Mouse (Mus musculus): ENCODE results near the gene Ago3. TPM values are rescaled to one million over a fixed set of nuclear protein-coding genes. Genes with fewer than 3 reads are reported as not detected.
A peak's percentile ranks its signal among the peaks of the same experiment; 100 is the strongest.

Gene Ago3
- polyA plus RNA-seq, 1 experiment from 2014 or later = 17.1 TPM

DNA sequence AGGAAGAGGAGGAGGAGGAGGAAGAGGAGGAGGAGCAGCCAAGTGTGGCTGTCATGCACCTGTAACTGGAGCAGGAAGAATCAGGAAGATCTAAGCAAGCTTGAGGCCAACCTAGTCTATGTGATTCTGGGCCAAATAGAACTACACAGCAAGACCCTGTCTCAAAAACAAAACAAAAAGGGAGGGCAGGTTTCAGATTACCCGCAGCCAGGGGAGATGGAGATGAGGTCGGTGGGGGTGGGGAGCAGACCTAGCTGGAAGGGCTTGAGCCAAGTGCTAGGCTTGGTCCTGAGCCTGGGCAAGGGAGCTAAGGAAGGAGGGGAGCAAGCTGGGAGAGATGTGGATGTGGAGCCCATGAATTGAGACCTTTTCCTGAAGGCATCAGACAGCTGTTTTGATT is 122.5 kb downstream of the Ago3 start:
- Histone ChIP-seq H3K27me3 (peaks cover 12% of the 10 kb centered on the region; the same call in 1 of the 2 replicates), H3K4me1 (peaks cover 20% of the 10 kb centered on the region), H3K27ac (no peak overlapping the region), H3K36me3 (peaks cover 4% of the 10 kb centered on the region; the same call in 1 of the 2 replicates), H3K4me2 (no peak overlapping the region), H3K9ac (no peak overlapping the region), H3K9me3 (no peaks in the 10 kb centered on the region), H3K4me3 (no peak overlapping the region)
- 4% methylated on average over 2 of the region's 2 CpGs for WGBS
- ATAC-seq (ENCODE audit: insufficient number of reproducible peaks, low FRiP score, low TSS enrichment, low read depth) = no peak

DNA sequence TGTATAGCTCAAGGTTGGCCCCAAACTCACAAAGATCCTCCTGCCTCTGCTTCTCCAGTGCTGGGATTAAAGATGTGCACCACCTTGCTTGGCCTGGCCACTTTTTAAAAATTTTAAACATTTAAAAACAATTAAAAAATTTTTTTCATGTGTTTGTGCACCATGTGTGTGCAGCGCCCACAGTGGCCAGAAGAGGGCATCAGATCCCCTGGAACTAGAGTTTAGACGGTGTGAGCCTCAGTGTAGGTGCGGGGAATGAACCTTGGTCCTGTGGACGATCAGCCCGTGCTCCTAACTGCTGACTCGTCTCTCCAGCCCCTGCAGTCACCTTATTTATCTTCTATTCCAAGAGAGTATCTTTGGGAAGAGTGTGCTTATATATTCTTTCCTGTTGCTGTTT is 123.3 kb downstream of the Ago3 start:
- Histone ChIP-seq H3K27ac (no peak overlapping the region), H3K4me2 (no peak overlapping the region), H3K4me1 (peaks cover 28% of the 10 kb centered on the region), H3K27me3 (peaks cover 20% of the 10 kb centered on the region; the same call in 1 of the 2 replicates), H3K9ac (no peak overlapping the region), H3K4me3 (no peak overlapping the region), H3K36me3 (peaks cover 4% of the 10 kb centered on the region; the same call in 1 of the 2 replicates), H3K9me3 (no peaks in the 10 kb centered on the region)
- 87% methylated on average over 6 of the region's 6 CpGs for WGBS
- ATAC-seq (ENCODE audit: insufficient number of reproducible peaks, low FRiP score, low TSS enrichment, low read depth) = no peak

GRCm38 (mm10) chr4:126305428-126305827 is 123.9 kb downstream of the Ago3 start:
- no peak overlapping the region for H3K4me3 ChIP-seq
- no peak for ATAC-seq (ENCODE audit: insufficient number of reproducible peaks, low FRiP score, low TSS enrichment, low read depth)
- H3K9ac ChIP-seq = no peak overlapping the region
- WGBS = 96% methylated on average over 1 of the region's 1 CpGs
- H3K36me3 ChIP-seq = peaks cover 1% of the 10 kb centered on the region; the same call in 1 of the 2 replicates
- peaks cover 34% of the 10 kb centered on the region for H3K4me1 ChIP-seq
- H3K27me3 ChIP-seq = peaks cover 26% of the 10 kb centered on the region
- H3K27ac ChIP-seq = no peak overlapping the region
- H3K9me3 ChIP-seq = no peaks in the 10 kb centered on the region
- no peak overlapping the region for H3K4me2 ChIP-seq

DNA sequence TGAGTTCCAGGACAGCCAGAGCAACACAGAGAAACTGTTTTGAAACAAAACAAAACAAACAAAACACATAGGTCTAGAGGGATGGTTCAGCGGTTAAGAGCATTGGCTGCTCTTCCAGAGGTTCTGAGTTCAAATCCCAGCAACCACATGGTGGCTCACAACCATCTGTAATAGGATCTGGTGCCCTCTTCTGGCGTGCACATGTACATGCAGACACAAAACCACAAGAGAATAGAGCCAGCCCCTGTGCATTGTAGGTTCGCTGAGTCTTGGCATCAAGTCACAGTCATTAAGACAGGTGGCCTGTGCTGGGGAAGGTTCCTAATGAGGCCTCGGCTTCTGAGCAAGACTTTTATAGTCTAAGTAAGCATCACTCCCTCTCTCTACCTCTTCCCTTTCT is 125.5 kb downstream of the Ago3 start:
- H3K36me3 ChIP-seq = no peaks in the 10 kb centered on the region
- H3K9me3 ChIP-seq = no peaks in the 10 kb centered on the region
- peaks cover 35% of the 10 kb centered on the region for H3K27me3 ChIP-seq
- 48% methylated on average over 4 of the region's 4 CpGs for WGBS
- no peak overlapping the region for H3K27ac ChIP-seq
- H3K4me3 ChIP-seq = no peak overlapping the region
- no peak overlapping the region for H3K9ac ChIP-seq
- H3K4me1 ChIP-seq = peaks cover 29% of the 10 kb centered on the region
- ATAC-seq (ENCODE audit: insufficient number of reproducible peaks, low FRiP score, low TSS enrichment, low read depth) = no peak
- no peak overlapping the region for H3K4me2 ChIP-seq

- H3K27ac ChIP-seq = peak overlapping the region; percentile 86
- peaks cover 5% of the 10 kb centered on the region; the same call in 1 of the 2 replicates for H3K36me3 ChIP-seq
- 0 out of 2 replicates have a peak overlapping the region, but pooled peaks have one; percentile 35 for H3K9ac ChIP-seq
- peaks cover 41% of the 10 kb centered on the region for H3K4me1 ChIP-seq
- peak overlapping the region; percentile 38 for H3K4me3 ChIP-seq
- peak overlapping the region; percentile 77 for H3K4me2 ChIP-seq
- no peak for ATAC-seq (ENCODE audit: insufficient number of reproducible peaks, low FRiP score, low TSS enrichment, low read depth)
- no peaks in the 10 kb centered on the region for H3K9me3 ChIP-seq
- H3K27me3 ChIP-seq = peaks cover 40% of the 10 kb centered on the region
- WGBS = 9% methylated on average over 27 of the region's 27 CpGs
Measured at GRCm38 (mm10) chr4:126301584-126302309, 127.6 kb downstream of the Ago3 start.

- peak; percentile 75 for ATAC-seq (ENCODE audit: insufficient number of reproducible peaks, low FRiP score, low TSS enrichment, low read depth)
- H3K4me1 ChIP-seq = peaks cover 48% of the 10 kb centered on the region
- peaks cover 40% of the 10 kb centered on the region for H3K27me3 ChIP-seq
- peak overlapping the region; percentile 38 for H3K4me3 ChIP-seq
- peak overlapping the region; percentile 77 for H3K4me2 ChIP-seq
- WGBS = 1% methylated on average over 49 of the region's 50 CpGs
- H3K27ac ChIP-seq = peak overlapping the region; percentile 86
- H3K9me3 ChIP-seq = no peaks in the 10 kb centered on the region
- peaks cover 5% of the 10 kb centered on the region; the same call in 1 of the 2 replicates for H3K36me3 ChIP-seq
- 0 out of 2 replicates have a peak overlapping the region, but pooled peaks have one; percentile 35 for H3K9ac ChIP-seq
Measured at GRCm38 (mm10) chr4:126300916-126301583, 128.3 kb downstream of the Ago3 start.

DNA sequence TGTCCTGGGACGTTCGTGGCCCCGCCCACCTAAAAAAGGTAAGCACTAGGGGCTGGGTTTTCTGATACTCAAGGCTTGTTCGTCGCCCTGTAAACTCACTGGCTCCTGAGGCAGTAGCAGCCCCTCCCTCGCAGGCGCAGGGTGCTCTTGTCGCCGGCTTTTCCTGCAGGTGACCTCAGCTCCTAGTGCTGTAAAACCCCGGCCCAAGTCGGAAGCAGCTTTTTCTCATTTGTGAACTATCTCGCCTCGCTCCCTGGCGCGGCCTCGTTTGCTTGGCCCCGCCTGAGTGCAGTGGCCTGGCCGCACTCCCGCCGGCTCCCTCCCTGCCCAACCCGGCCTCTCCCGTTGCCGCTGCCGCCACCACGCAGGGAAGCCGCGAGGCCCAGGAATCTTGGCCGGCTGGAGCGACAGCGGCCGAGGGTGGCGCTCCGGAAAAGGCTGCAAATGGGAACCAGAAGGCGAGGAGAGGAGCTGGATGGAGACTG is 132.7 kb downstream of the Ago3 start:
- Histone ChIP-seq H3K9me3 (no peaks in the 10 kb centered on the region), H3K9ac (peak overlapping the region; percentile 5; the same call in 1 of the 2 replicates), H3K4me3 (peak overlapping the region; percentile 24), H3K36me3 (peaks cover 12% of the 10 kb centered on the region; the same call in 1 of the 2 replicates), H3K27ac (peak overlapping the region; percentile 82), H3K4me2 (peak overlapping the region; percentile 51), H3K27me3 (peaks cover 26% of the 10 kb centered on the region), H3K4me1 (peaks cover 50% of the 10 kb centered on the region)
- under 1% methylated on average over 34 of the region's 34 CpGs for WGBS
- peak; percentile 28; the same call in 1 of the 2 replicates for ATAC-seq (ENCODE audit: insufficient number of reproducible peaks, low FRiP score, low TSS enrichment, low read depth)

GRCm38 (mm10) chr4:126295937-126296336 is 133.4 kb downstream of the Ago3 start:
- Histone ChIP-seq H3K9ac (no peak overlapping the region), H3K4me1 (peaks cover 50% of the 10 kb centered on the region), H3K9me3 (no peaks in the 10 kb centered on the region), H3K27ac (peak overlapping the region; percentile 82; the same call in 1 of the 2 replicates), H3K27me3 (peaks cover 19% of the 10 kb centered on the region), H3K36me3 (peaks cover 12% of the 10 kb centered on the region; the same call in 1 of the 2 replicates), H3K4me3 (no peak overlapping the region), H3K4me2 (no peak overlapping the region; the same call in 1 of the 2 replicates)
- WGBS = 45% methylated on average over 4 of the region's 4 CpGs
- no peak for ATAC-seq (ENCODE audit: insufficient number of reproducible peaks, low FRiP score, low TSS enrichment, low read depth)

DNA sequence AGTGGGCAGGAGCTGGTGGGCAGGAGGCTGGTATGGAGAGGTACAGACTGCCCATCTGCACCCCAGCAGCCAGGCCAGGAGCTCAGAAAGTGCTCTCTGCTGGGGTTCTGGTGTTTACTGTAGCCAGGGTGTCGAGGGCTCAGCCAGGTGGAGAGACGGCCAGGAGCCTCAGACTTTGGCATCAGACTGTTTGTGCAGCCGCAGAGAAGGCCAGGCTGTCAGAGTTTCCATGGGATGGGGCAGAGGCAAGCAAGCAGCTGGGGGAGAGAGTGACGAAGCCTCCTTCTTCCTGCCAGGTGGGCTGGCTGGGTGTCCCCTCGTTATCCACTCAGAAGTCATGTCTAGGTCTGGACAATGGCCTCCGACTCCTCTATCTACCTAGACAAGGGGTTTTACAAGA is 134.2 kb downstream of the Ago3 start:
- Histone ChIP-seq H3K36me3 (peaks cover 12% of the 10 kb centered on the region; the same call in 1 of the 2 replicates), H3K27ac (0 out of 2 replicates have a peak overlapping the region, but pooled peaks have one; percentile 11), H3K4me2 (no peak overlapping the region), H3K27me3 (peaks cover 11% of the 10 kb centered on the region), H3K9ac (no peak overlapping the region), H3K9me3 (no peaks in the 10 kb centered on the region), H3K4me1 (peaks cover 50% of the 10 kb centered on the region), H3K4me3 (no peak overlapping the region)
- 59% methylated on average over 6 of the region's 6 CpGs for WGBS
- no peak for ATAC-seq (ENCODE audit: insufficient number of reproducible peaks, low FRiP score, low TSS enrichment, low read depth)

- WGBS = 6% methylated on average over 13 of the region's 13 CpGs
- no peak overlapping the region for H3K4me3 ChIP-seq
- peak overlapping the region; percentile 60; the same call in 1 of the 2 replicates for H3K27ac ChIP-seq
- H3K9me3 ChIP-seq = no peaks in the 10 kb centered on the region
- peaks cover 16% of the 10 kb centered on the region for H3K27me3 ChIP-seq
- no peak overlapping the region for H3K9ac ChIP-seq
- H3K36me3 ChIP-seq = peaks cover 7% of the 10 kb centered on the region; the same call in 1 of the 2 replicates
- H3K4me1 ChIP-seq = peaks cover 53% of the 10 kb centered on the region
- no peak for ATAC-seq (ENCODE audit: insufficient number of reproducible peaks, low FRiP score, low TSS enrichment, low read depth)
- H3K4me2 ChIP-seq = 0 out of 2 replicates have a peak overlapping the region, but pooled peaks have one; percentile 8
Measured at GRCm38 (mm10) chr4:126291196-126291595, 138.2 kb downstream of the Ago3 start.

GRCm38 (mm10) chr4:126290314-126290713 is 139.0 kb downstream of the Ago3 start:
- peaks cover 19% of the 10 kb centered on the region for H3K27me3 ChIP-seq
- H3K4me1 ChIP-seq = peaks cover 48% of the 10 kb centered on the region
- H3K9ac ChIP-seq = no peak overlapping the region
- H3K4me2 ChIP-seq = peak overlapping the region; percentile 8; the same call in 1 of the 2 replicates
- H3K36me3 ChIP-seq = peaks cover 7% of the 10 kb centered on the region; the same call in 1 of the 2 replicates
- ATAC-seq (ENCODE audit: insufficient number of reproducible peaks, low FRiP score, low TSS enrichment, low read depth) = no peak
- H3K9me3 ChIP-seq = no peaks in the 10 kb centered on the region
- no peak overlapping the region for H3K4me3 ChIP-seq
- H3K27ac ChIP-seq = no peak overlapping the region
- WGBS = 77% methylated on average over 8 of the region's 8 CpGs

Data from limb, embryonic 15.5 days (tissue).